Mouse (Mus musculus): ENCODE measurements around the gene Gtf2i. TPM values are rescaled to one million over a fixed set of nuclear protein-coding genes. Genes with fewer than 3 reads are reported as not detected.

Gene Gtf2i
- total and polyA plus RNA-seq, 3 experiments = 67.8 to 210 (median 187) TPM

GRCm38 (mm10) chr5:134273761-134274160, 40.8 kb downstream of the Gtf2i start:
- no peaks in the 10 kb centered on the region for H3K4me1 ChIP-seq (ENCODE audit: control insufficient read depth, insufficient read depth, low read length)
- DNase-seq = no peak
- H3K36me3 ChIP-seq (ENCODE audit: control insufficient read depth, insufficient read depth, low read length) = peaks cover 2% of the 10 kb centered on the region
- intact Hi-C loops (cut with DNase I) = no loop called here
- H3K27ac ChIP-seq = no peak overlapping the region
- H3K9ac ChIP-seq (ENCODE audit: low read depth, low read length) = no peak overlapping the region
- WGBS = 83% methylated on average over 8 of the region's 8 CpGs
- H3K79me2 ChIP-seq (replicated peaks; ENCODE audit: control insufficient read depth, insufficient read depth, low read length) = no peaks in the 10 kb centered on the region; the same call in 1 of the 2 replicates
- H3K27me3 ChIP-seq (ENCODE audit: control insufficient read depth, insufficient read depth, low read length) = no peaks in the 10 kb centered on the region
- no peak overlapping the region for H3K4me3 ChIP-seq
- TF ChIP-seq EP300 (IDR thresholded peaks at IDR 0.05; ENCODE audit: insufficient read depth, low read depth, low read length) = no peak
- no peak for TF ChIP-seq CTCF (IDR thresholded peaks at IDR 0.05)
- TF ChIP-seq POLR2A (IDR thresholded peaks at IDR 0.05; ENCODE audit: insufficient read depth, low read depth, low read length) = no peak

- Histone ChIP-seq H3K9ac (ENCODE audit: low read depth, low read length) (no peak overlapping the region), H3K4me3 (no peak overlapping the region), H3K36me3 (ENCODE audit: control insufficient read depth, insufficient read depth, low read length) (peaks cover 2% of the 10 kb centered on the region), H3K4me1 (ENCODE audit: control insufficient read depth, insufficient read depth, low read length) (no peaks in the 10 kb centered on the region), H3K27ac (no peak overlapping the region), H3K27me3 (ENCODE audit: control insufficient read depth, insufficient read depth, low read length) (no peaks in the 10 kb centered on the region), H3K79me2 (replicated peaks; ENCODE audit: control insufficient read depth, insufficient read depth, low read length) (no peaks in the 10 kb centered on the region; the same call in 1 of the 2 replicates)
- TF ChIP-seq CTCF (IDR thresholded peaks at IDR 0.05) (no peak), POLR2A (IDR thresholded peaks at IDR 0.05; ENCODE audit: insufficient read depth, low read depth, low read length) (no peak), EP300 (IDR thresholded peaks at IDR 0.05; ENCODE audit: insufficient read depth, low read depth, low read length) (no peak)
- WGBS = 82% methylated on average over 11 of the region's 11 CpGs
- intact Hi-C loops (cut with DNase I) = no loop called here
- DNase-seq = no peak
Measured at GRCm38 (mm10) chr5:134272761-134273160, 41.8 kb downstream of the Gtf2i start.

GRCm38 (mm10) chr5:134271421-134271820, 43.1 kb downstream of the Gtf2i start:
- no peak for DNase-seq
- H3K4me1 ChIP-seq (ENCODE audit: control insufficient read depth, insufficient read depth, low read length) = no peaks in the 10 kb centered on the region
- H3K27ac ChIP-seq = no peak overlapping the region
- no peaks in the 10 kb centered on the region; the same call in 1 of the 2 replicates for H3K79me2 ChIP-seq (replicated peaks; ENCODE audit: control insufficient read depth, insufficient read depth, low read length)
- H3K36me3 ChIP-seq (ENCODE audit: control insufficient read depth, insufficient read depth, low read length) = peaks cover 2% of the 10 kb centered on the region
- no peak overlapping the region for H3K9ac ChIP-seq (ENCODE audit: low read depth, low read length)
- intact Hi-C loops (cut with DNase I) = no loop called here
- 93% methylated on average over 11 of the region's 11 CpGs for WGBS
- no peak overlapping the region for H3K4me3 ChIP-seq
- no peak for TF ChIP-seq EP300 (IDR thresholded peaks at IDR 0.05; ENCODE audit: insufficient read depth, low read depth, low read length)
- no peak for TF ChIP-seq CTCF (IDR thresholded peaks at IDR 0.05)
- H3K27me3 ChIP-seq (ENCODE audit: control insufficient read depth, insufficient read depth, low read length) = no peaks in the 10 kb centered on the region

- TF ChIP-seq EP300 (IDR thresholded peaks at IDR 0.05; ENCODE audit: insufficient read depth, low read depth, low read length) (no peak), CTCF (IDR thresholded peaks at IDR 0.05) (no peak), POLR2A (IDR thresholded peaks at IDR 0.05; ENCODE audit: insufficient read depth, low read depth, low read length) (no peak)
- Histone ChIP-seq H3K36me3 (ENCODE audit: control insufficient read depth, insufficient read depth, low read length) (no peaks in the 10 kb centered on the region), H3K79me2 (replicated peaks; ENCODE audit: control insufficient read depth, insufficient read depth, low read length) (no peaks in the 10 kb centered on the region; the same call in 1 of the 2 replicates), H3K4me3 (no peak overlapping the region), H3K27me3 (ENCODE audit: control insufficient read depth, insufficient read depth, low read length) (no peaks in the 10 kb centered on the region), H3K27ac (no peak overlapping the region), H3K4me1 (ENCODE audit: control insufficient read depth, insufficient read depth, low read length) (no peaks in the 10 kb centered on the region), H3K9ac (ENCODE audit: low read depth, low read length) (no peak overlapping the region)
- intact Hi-C loops (cut with DNase I) = no loop called here
- no peak for DNase-seq
- WGBS = 76% methylated on average over 4 of the region's 4 CpGs
Measured at GRCm38 (mm10) chr5:134270566-134270965, 44.0 kb downstream of the Gtf2i start.

GRCm38 (mm10) chr5:134269751-134270150, 44.8 kb downstream of the Gtf2i start:
- no peak overlapping the region for H3K4me3 ChIP-seq
- no peaks in the 10 kb centered on the region for H3K27me3 ChIP-seq (ENCODE audit: control insufficient read depth, insufficient read depth, low read length)
- no peak for DNase-seq
- no peak overlapping the region for H3K9ac ChIP-seq (ENCODE audit: low read depth, low read length)
- no peaks in the 10 kb centered on the region for H3K4me1 ChIP-seq (ENCODE audit: control insufficient read depth, insufficient read depth, low read length)
- no peaks in the 10 kb centered on the region for H3K36me3 ChIP-seq (ENCODE audit: control insufficient read depth, insufficient read depth, low read length)
- H3K27ac ChIP-seq = no peak overlapping the region
- TF ChIP-seq POLR2A (IDR thresholded peaks at IDR 0.05; ENCODE audit: insufficient read depth, low read depth, low read length) (no peak), CTCF (IDR thresholded peaks at IDR 0.05) (no peak), EP300 (IDR thresholded peaks at IDR 0.05; ENCODE audit: insufficient read depth, low read depth, low read length) (no peak)
- no peaks in the 10 kb centered on the region; the same call in 1 of the 2 replicates for H3K79me2 ChIP-seq (replicated peaks; ENCODE audit: control insufficient read depth, insufficient read depth, low read length)
- intact Hi-C loops (cut with DNase I) = no loop called here
- 82% methylated on average over 5 of the region's 5 CpGs for WGBS

GRCm38 (mm10) chr5:134268751-134269150, 45.8 kb downstream of the Gtf2i start:
- H3K36me3 ChIP-seq (ENCODE audit: control insufficient read depth, insufficient read depth, low read length) = no peaks in the 10 kb centered on the region
- no peaks in the 10 kb centered on the region for H3K27me3 ChIP-seq (ENCODE audit: control insufficient read depth, insufficient read depth, low read length)
- H3K27ac ChIP-seq = no peak overlapping the region
- TF ChIP-seq EP300 (IDR thresholded peaks at IDR 0.05; ENCODE audit: insufficient read depth, low read depth, low read length) (no peak), POLR2A (IDR thresholded peaks at IDR 0.05; ENCODE audit: insufficient read depth, low read depth, low read length) (no peak), CTCF (IDR thresholded peaks at IDR 0.05) (no peak)
- no peak overlapping the region for H3K4me3 ChIP-seq
- 97% methylated on average over 8 of the region's 8 CpGs for WGBS
- no peak for DNase-seq
- intact Hi-C loops (cut with DNase I) = no loop called here
- H3K9ac ChIP-seq (ENCODE audit: low read depth, low read length) = no peak overlapping the region
- H3K4me1 ChIP-seq (ENCODE audit: control insufficient read depth, insufficient read depth, low read length) = no peaks in the 10 kb centered on the region
- no peaks in the 10 kb centered on the region; the same call in 1 of the 2 replicates for H3K79me2 ChIP-seq (replicated peaks; ENCODE audit: control insufficient read depth, insufficient read depth, low read length)

Measured in heart, adult 2 months (tissue).